Mouse (Mus musculus): ENCODE measurements around the gene Olr1. TPM values are rescaled to one million over a fixed set of nuclear protein-coding genes. Genes with fewer than 3 reads are reported as not detected.

The Olr1 gene
- polyA plus RNA-seq (2014; fragmentation: Illumina TruSeq; extraction: RNeasy Lipid Tissue Mini Kit (QIAGEN cat#74804); ENCODE audit: low read depth, low replicate concordance): 0.41 TPM

GRCm38 (mm10) chr6:129507024-129507423 is at the start of gene Olr1:
Olr1 (minus strand) TSS chr6:129507165.

GRCm38 (mm10) chr6:129532942-129533860 is 26.2 kb upstream of the Olr1 start, which contains the start of gene Gabarapl1:
Gabarapl1 (plus strand) TSS chr6:129533160.

GRCm38 (mm10) chr6:129512367-129512766 is 5.4 kb upstream of the Olr1 start, which contains the start of gene Tmem52b:
Tmem52b (plus strand) TSS chr6:129512555.

GRCm38 (mm10) chr6:129451411-129452039 is 55.4 kb downstream of the Olr1 start, which contains the start of gene Clec1a:
Clec1a (minus strand) TSS chr6:129452000.

Other genes with a start within 250 kb of the Olr1 start
- 0.87 TPM for gene Cd69, start 231.7 kb downstream of the Olr1 start, polyA plus RNA-seq (2014; fragmentation: Illumina TruSeq; extraction: RNeasy Lipid Tissue Mini Kit (QIAGEN cat#74804); ENCODE audit: low read depth, low replicate concordance)
- gene 4922502D21Rik, start 175.4 kb downstream of the Olr1 start, polyA plus RNA-seq (2014; fragmentation: Illumina TruSeq; extraction: RNeasy Lipid Tissue Mini Kit (QIAGEN cat#74804); ENCODE audit: low read depth, low replicate concordance): not detected
- gene Clec12a, start 164.5 kb downstream of the Olr1 start, polyA plus RNA-seq (2014; fragmentation: Illumina TruSeq; extraction: RNeasy Lipid Tissue Mini Kit (QIAGEN cat#74804); ENCODE audit: low read depth, low replicate concordance): 5.4 TPM
- not detected for gene Clec12b, start 121.3 kb downstream of the Olr1 start, polyA plus RNA-seq (2014; fragmentation: Illumina TruSeq; extraction: RNeasy Lipid Tissue Mini Kit (QIAGEN cat#74804); ENCODE audit: low read depth, low replicate concordance)
- 2.6 TPM for gene Clec1b, start 109.9 kb downstream of the Olr1 start, polyA plus RNA-seq (2014; fragmentation: Illumina TruSeq; extraction: RNeasy Lipid Tissue Mini Kit (QIAGEN cat#74804); ENCODE audit: low read depth, low replicate concordance)
- gene Clec9a, start 98.3 kb downstream of the Olr1 start, polyA plus RNA-seq (2014; fragmentation: Illumina TruSeq; extraction: RNeasy Lipid Tissue Mini Kit (QIAGEN cat#74804); ENCODE audit: low read depth, low replicate concordance): 0.64 TPM
- gene Clec1a, start 55.2 kb downstream of the Olr1 start, polyA plus RNA-seq (2014; fragmentation: Illumina TruSeq; extraction: RNeasy Lipid Tissue Mini Kit (QIAGEN cat#74804); ENCODE audit: low read depth, low replicate concordance): 16.1 TPM
- not detected for gene Tmem52b, start 5.4 kb upstream of the Olr1 start, polyA plus RNA-seq (2014; fragmentation: Illumina TruSeq; extraction: RNeasy Lipid Tissue Mini Kit (QIAGEN cat#74804); ENCODE audit: low read depth, low replicate concordance)
- gene Gabarapl1, start 26.0 kb upstream of the Olr1 start, polyA plus RNA-seq (2014; fragmentation: Illumina TruSeq; extraction: RNeasy Lipid Tissue Mini Kit (QIAGEN cat#74804); ENCODE audit: low read depth, low replicate concordance): 79.3 TPM
- gene Klre1, start 70.7 kb upstream of the Olr1 start, polyA plus RNA-seq (2014; fragmentation: Illumina TruSeq; extraction: RNeasy Lipid Tissue Mini Kit (QIAGEN cat#74804); ENCODE audit: low read depth, low replicate concordance): 0.52 TPM
- 3.4 TPM for gene Klrd1, start 84.6 kb upstream of the Olr1 start, polyA plus RNA-seq (2014; fragmentation: Illumina TruSeq; extraction: RNeasy Lipid Tissue Mini Kit (QIAGEN cat#74804); ENCODE audit: low read depth, low replicate concordance)
- 2.4 TPM for gene Klrk1, start 116.7 kb upstream of the Olr1 start, polyA plus RNA-seq (2014; fragmentation: Illumina TruSeq; extraction: RNeasy Lipid Tissue Mini Kit (QIAGEN cat#74804); ENCODE audit: low read depth, low replicate concordance)
- not detected for gene Klrc3, start 136.2 kb upstream of the Olr1 start, polyA plus RNA-seq (2014; fragmentation: Illumina TruSeq; extraction: RNeasy Lipid Tissue Mini Kit (QIAGEN cat#74804); ENCODE audit: low read depth, low replicate concordance)
- 0.82 TPM for gene Klrc2, start 153.5 kb upstream of the Olr1 start, polyA plus RNA-seq (2014; fragmentation: Illumina TruSeq; extraction: RNeasy Lipid Tissue Mini Kit (QIAGEN cat#74804); ENCODE audit: low read depth, low replicate concordance)
- gene Klrc1, start 171.8 kb upstream of the Olr1 start, polyA plus RNA-seq (2014; fragmentation: Illumina TruSeq; extraction: RNeasy Lipid Tissue Mini Kit (QIAGEN cat#74804); ENCODE audit: low read depth, low replicate concordance): 1.6 TPM
- gene Klri1, start 210.0 kb upstream of the Olr1 start, polyA plus RNA-seq (2014; fragmentation: Illumina TruSeq; extraction: RNeasy Lipid Tissue Mini Kit (QIAGEN cat#74804); ENCODE audit: low read depth, low replicate concordance): not detected
- 0.35 TPM for gene Klri2, start 233.3 kb upstream of the Olr1 start, polyA plus RNA-seq (2014; fragmentation: Illumina TruSeq; extraction: RNeasy Lipid Tissue Mini Kit (QIAGEN cat#74804); ENCODE audit: low read depth, low replicate concordance)

Data from adrenal gland, adult 10 weeks (tissue).